Mouse (Mus musculus) cortical plate, adult 2 months (tissue): Measurements from ENCODE around the gene Msantd2.

Experiments used
- CTCF ChIP-seq: fragments of 200-500 bp; IDR thresholded peaks from 2 replicates; pipeline ENCODE4 v1.5.1; 2011; ENCODE audit warnings: mild to moderate bottlenecking, control low read depth, low read length; ENCODE audit not compliant: insufficient read depth; ENCODE audit errors: extremely low read depth
- POLR2A ChIP-seq: fragments of 200-500 bp; IDR thresholded peaks from 2 replicates; pipeline ENCODE4 v1.6.1; 2011; ENCODE audit warnings: mild to moderate bottlenecking, low read length, control low read depth; ENCODE audit not compliant: insufficient read depth; ENCODE audit errors: extremely low read depth

GRCm38 (mm10) chr9:37501170-37501569 lies 12.1 kb downstream of the Msantd2 start:
- no peak for TF ChIP-seq CTCF
- no peak for TF ChIP-seq POLR2A
